Mouse (Mus musculus): ENCODE measurements around the gene Kif3c. TPM values are rescaled to one million over a fixed set of nuclear protein-coding genes. Genes with fewer than 3 reads are reported as not detected.

Kif3c gene
- polyA plus RNA-seq, 1 experiment, result 2.1 TPM

Other genes starting within 250 kb of the Kif3c start
- 21.6 and 28.2 TPM in 2 replicates for gene Rab10, start 55.2 kb upstream of the Kif3c start, polyA plus RNA-seq (2012; rRNA removed)
- gene Asxl2, start 61.7 kb downstream of the Kif3c start, polyA plus RNA-seq (2012; rRNA removed), result 4.1 and 7.8 TPM in 2 replicates
- 10.6 and 12.0 TPM in 2 replicates for gene Dtnb, start 207.2 kb downstream of the Kif3c start, polyA plus RNA-seq (2012; rRNA removed)